Mouse (Mus musculus): Measurements from ENCODE around the gene Cldn2.

DNA sequence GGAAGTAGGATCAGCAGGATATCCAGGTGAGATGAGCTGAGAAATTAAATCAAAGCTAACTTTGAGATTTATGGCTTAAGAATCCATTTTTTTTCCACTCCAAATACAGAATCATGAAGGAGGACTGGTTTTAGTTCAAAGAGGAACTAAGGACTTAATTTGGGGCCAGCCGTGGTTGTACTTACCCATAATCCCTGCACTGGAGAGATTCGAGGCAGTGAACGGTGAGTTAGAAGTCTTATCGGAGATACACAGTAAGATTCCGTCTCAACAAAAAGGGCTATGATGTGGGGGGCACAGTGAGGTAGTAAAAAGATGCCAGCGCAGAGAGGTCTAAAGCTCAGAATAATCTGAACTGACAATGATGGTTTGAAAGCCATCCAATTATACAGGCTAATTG lies 4.6 kb upstream of the Cldn2 start:
- no peak for TF ChIP-seq MEF2A (IDR thresholded peaks at IDR 0.05; ENCODE audit: extremely low read depth, insufficient replicate concordance, low read depth, low read length, poor library complexity, severe bottlenecking)
- TF ChIP-seq POLR2A (IDR thresholded peaks at IDR 0.05; ENCODE audit: control insufficient read depth in 1 of 2, insufficient read depth in 1 of 2, low read depth in 1 of 2, low read length in 2 of 2, poor library complexity in 1 of 2): no peak
